Mouse (Mus musculus): ENCODE measurements around the gene Smyd2. TPM values are rescaled to one million over a fixed set of nuclear protein-coding genes. Genes with fewer than 3 reads are reported as not detected.

Smyd2 gene
- total RNA-seq, 4 experiments from 2014 or later, result 83.0 to 114 (median 106) TPM

DNA sequence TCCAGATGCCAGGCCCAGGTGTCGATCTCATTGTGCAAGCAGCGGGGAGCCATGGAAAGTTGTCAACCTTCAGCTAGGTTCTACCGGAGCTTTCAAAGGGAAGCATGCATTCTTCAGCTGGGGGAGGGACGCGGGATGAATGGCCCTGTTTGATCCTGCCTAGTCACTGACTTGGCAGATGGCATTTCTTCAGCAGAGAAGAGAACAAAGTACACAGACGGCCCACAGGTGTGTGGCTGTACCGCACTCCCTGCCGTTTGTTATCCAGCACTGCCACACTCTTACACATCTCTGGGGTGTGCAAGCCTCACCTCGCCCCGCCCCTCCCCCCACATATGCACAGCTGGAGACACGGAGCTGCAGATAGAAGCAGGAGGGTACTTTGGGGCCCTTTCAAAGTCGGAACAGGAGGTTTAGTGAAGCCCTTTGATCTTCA lies 91.3 kb downstream of the Smyd2 start:
- DNase-seq (ENCODE audit: low spot score), result no peak

Other genes with a start within 250 kb of the Smyd2 start
- gene Cenpf, start 234.3 kb downstream of the Smyd2 start, total RNA-seq (2022), result 10 to 100 TPM in 2 of 4 experiments, 1 to 10 TPM in 2; 3.9 to 14.9 (median 10.7) TPM
- 10 to 100 TPM; 31.2 to 35.9 (median 33.9) TPM for gene Ptpn14, start 194.1 kb downstream of the Smyd2 start, total RNA-seq (2022)
- 10 to 100 TPM; 42.2 to 58.7 (median 51.7) TPM for gene Prox1, start 248.4 kb upstream of the Smyd2 start, total RNA-seq (2022)